Mouse (Mus musculus): Measurements from ENCODE around the gene Slc25a24. TPM values are rescaled to one million over a fixed set of nuclear protein-coding genes. Genes with fewer than 3 reads are reported as not detected.

Slc25a24 gene
- 3.3 and 7.1 TPM in 2 replicates for polyA plus RNA-seq (2012; rRNA removed)

GRCm38 (mm10) chr3:109122641-109123530, at the start of gene Slc25a24:
TSS of gene Slc25a24 (plus strand) at chr3:109123149.

GRCm38 (mm10) chr3:109080169-109080568, 42.8 kb upstream of the Slc25a24 start, which contains the start of gene Slc25a54:
TSS of gene Slc25a54 (plus strand) at chr3:109080469.

Other genes with a start within 250 kb of the Slc25a24 start
- gene Fndc7, start 233.1 kb upstream of the Slc25a24 start, polyA plus RNA-seq (2012; rRNA removed) = 0.06 and 0.17 TPM in 2 replicates
- 19.2 and 37.7 TPM in 2 replicates for gene Prpf38b, start 211.4 kb upstream of the Slc25a24 start, polyA plus RNA-seq (2012; rRNA removed)
- gene Henmt1, start 183.3 kb upstream of the Slc25a24 start, polyA plus RNA-seq (2012; rRNA removed) = not detected in 2 replicates
- gene Gm9857, start 182.7 kb upstream of the Slc25a24 start, polyA plus RNA-seq (2012; rRNA removed) = 0.90 TPM in 1 of 2 replicates, not detected in the other
- 0.55 and 0.90 TPM in 2 replicates for gene Fam102b, start 95.5 kb upstream of the Slc25a24 start, polyA plus RNA-seq (2012; rRNA removed)
- not detected in 2 replicates for gene Slc25a54, start 42.7 kb upstream of the Slc25a24 start, polyA plus RNA-seq (2012; rRNA removed)
- 0.98 and 1.3 TPM in 2 replicates for gene Vav3, start 217.5 kb downstream of the Slc25a24 start, polyA plus RNA-seq (2012; rRNA removed)

All from stomach, adult 2 months (tissue).